Mouse (Mus musculus): ENCODE data around the gene Dlgap3. TPM values are rescaled to one million over a fixed set of nuclear protein-coding genes. Genes with fewer than 3 reads are reported as not detected.

Dlgap3 gene
- polyA plus RNA-seq, 2 experiments from 2014 or later: not detected

DNA sequence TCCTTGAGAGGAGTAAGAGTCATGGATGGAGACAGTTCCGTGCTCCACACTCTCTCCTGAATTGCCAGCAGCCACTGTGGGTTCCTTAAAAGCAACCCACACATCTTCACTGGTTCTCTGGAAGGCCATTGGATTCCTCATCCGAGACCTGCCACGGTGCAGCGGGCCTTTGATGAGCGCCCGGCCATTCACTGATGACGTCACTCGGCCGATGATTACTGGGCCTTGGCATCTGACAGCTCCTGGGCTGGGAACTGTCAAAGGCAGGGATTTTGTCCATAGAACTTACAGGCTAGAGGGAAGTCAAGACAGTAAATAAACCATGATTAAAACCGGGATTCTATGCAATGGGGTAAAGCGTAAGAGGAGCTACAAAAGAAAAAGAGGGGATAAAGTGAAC, 48.0 kb downstream of the Dlgap3 start:
- no peak for ATAC-seq

- no peak for ATAC-seq
These were observed 54.3 kb downstream of the Dlgap3 start for GRCm38 (mm10) chr4:127223291-127223690.

GRCm38 (mm10) chr4:127223755-127224154, 54.8 kb downstream of the Dlgap3 start:
- no peak for ATAC-seq

GRCm38 (mm10) chr4:127224444-127225100, 55.6 kb downstream of the Dlgap3 start:
- ATAC-seq: no peak

- ATAC-seq: no peak
These were observed 57.1 kb downstream of the Dlgap3 start for GRCm38 (mm10) chr4:127226067-127226466.

DNA sequence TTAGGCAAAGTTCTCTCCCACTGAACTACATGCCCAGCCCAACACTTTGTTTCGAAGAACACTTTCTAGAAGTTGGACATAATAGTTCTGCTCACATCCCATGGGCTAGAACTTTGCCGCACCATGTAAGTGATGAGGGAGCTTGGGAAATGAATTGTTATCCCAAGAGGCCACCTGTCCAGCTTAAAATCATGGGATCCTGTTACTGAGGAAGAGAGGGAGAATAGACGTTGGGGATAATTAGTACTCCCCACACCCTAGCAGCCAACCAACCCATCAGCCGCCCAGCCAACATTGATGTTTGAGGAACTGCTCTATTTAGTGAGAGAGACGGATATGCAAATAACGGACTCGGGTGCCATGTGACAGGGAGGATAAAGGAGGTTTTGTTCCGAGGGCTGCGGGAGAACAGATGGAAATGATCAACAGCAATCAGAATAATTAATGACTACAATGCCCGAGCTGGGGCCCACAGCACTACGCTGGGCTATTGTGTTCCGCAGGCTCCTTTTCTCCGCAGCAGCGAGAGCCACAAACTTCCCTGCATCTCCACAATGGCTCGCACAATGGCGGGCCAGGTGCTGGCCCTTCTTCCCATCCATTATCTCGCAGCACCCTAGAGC, 58.2 kb downstream of the Dlgap3 start:
- no peak for ATAC-seq

DNA sequence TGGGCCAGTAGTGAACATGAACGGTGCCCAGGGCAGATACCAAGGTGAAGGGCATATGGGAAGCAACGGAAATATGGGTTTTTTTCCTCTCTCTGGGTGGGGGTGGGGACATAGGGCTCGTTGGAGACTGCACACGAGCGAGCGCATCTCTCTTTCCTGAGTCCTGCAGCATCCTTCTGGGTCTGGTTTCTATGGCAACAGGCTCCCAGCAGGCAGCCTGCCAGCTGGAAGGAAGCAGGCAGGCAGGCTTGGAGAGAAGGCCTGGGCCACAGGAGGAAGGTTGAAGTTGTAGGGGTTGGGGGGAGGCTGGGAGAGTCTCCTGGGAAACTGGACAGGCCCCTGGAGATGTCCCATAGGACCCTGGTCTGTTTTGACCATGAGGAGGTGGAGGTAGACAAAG, 63.0 kb downstream of the Dlgap3 start:
- no peak for ATAC-seq

DNA sequence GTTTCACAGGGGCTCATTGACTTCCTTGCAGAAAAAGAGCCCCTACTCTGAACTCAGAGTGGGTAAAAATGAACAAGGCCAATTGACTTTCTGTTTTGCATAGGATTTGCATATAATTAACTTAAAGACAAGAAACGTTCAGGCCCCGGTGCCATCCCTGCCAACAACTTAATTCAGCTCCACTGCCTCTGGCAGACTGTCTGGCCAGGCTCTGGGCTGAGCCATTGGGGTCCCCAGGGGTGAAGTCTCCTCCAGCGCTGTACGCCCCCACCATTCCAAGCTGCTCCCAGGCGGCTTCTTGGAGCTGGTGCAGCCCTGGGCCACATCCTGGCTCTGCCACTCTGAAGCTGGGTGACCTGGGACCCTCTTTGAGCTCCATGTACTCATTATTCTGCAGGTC, 63.5 kb downstream of the Dlgap3 start:
- no peak for ATAC-seq

GRCm38 (mm10) chr4:127233416-127234125, 64.6 kb downstream of the Dlgap3 start:
- ATAC-seq: no peak

- peak; percentile 91 for ATAC-seq
These were observed 66.9 kb downstream of the Dlgap3 start for GRCm38 (mm10) chr4:127235742-127236487.

- ATAC-seq: no peak
These were observed 67.6 kb downstream of the Dlgap3 start for GRCm38 (mm10) chr4:127236631-127237030.

- ATAC-seq: no peak
These were observed 68.3 kb downstream of the Dlgap3 start for GRCm38 (mm10) chr4:127237271-127237670.

DNA sequence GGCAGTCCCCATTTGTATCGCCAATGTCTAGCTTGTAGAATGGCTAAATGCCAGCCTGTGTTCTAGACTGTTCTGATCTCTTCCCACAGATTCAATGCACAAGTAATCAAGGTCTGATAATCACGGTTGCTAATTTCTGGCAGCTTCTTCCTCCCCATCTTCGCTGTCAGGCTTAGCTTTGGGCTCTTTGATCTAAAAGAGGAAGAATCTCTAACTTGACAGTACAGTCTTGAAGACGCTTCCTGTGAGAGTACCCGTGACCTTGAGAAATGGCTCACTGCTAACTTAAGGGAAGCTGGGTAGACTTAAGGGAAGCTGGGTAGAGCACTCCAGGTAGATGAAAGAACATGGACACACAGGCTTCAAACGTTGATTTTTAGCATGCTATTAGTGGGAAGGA, 73.7 kb downstream of the Dlgap3 start:
- ATAC-seq: peak; percentile 29

GRCm38 (mm10) chr4:127243552-127243951, 74.5 kb downstream of the Dlgap3 start, which contains the start of gene Smim12:
Smim12 (plus strand) TSS chr4:127243784.
- peak; percentile 99 for ATAC-seq

- ATAC-seq: peak; percentile 14
These were observed 74.9 kb downstream of the Dlgap3 start for GRCm38 (mm10) chr4:127243953-127244352.

DNA sequence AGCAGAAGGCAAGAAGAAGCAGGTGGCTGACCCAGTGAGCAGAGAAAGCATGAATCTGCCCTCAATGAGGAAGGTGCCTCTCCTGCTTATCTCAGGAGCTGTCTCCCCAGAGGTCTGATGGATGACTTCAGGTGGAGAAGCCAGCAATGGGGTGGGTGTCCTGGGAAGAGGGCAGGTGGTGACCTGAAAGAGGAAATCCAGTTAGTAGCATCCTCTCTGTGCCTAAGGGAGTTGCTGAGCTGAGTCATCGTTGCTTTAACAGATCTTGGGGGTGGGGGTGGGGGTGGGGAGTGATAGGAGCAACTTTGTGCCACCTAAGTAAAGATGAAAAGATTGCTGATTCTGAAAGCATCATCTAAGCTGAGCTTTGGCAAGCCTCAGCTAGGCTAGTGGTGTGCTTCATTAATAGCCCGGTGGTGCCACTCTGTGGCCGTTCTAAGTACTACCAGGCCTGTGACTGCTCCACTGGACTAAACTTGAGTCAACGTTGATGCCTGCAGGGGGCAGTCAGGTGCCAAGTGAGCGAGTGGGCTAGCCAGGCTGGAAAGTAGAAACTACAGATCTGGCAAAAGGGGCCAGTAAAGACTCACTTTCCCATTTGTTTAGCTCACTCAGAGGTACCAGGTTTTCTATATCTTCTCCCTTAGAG, 80.8 kb downstream of the Dlgap3 start:
- peak; percentile 100 for ATAC-seq

DNA sequence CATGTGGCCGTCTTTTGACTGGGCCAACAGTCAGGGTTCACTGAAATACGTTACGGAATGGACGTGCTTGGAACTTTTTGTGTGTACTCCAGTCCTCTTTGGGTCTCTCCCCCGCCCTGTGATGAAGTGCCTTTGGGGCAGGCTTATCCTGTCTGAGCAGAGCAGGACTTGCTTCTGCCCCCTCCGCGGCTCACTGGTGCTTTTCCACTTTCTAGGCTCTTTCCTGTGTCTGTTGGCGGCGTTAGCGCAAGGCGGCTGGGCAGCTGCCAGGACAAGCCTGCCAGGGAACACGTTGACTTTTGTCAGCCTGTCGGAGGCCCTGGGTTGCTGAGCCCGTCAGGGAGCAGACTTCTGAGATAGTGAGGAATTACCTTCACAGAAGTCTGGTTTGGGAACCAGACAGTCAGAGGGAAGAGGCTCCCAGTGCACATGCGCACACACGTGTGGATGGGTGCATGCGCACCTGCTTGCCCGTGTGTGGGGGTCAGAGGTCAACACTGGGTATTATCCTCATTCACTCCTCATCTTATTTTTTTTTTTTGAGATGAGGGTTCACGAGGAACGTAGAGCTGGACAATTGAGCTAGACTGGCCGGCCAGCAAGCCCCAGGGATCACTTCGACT, 83.1 kb downstream of the Dlgap3 start:
- no peak for ATAC-seq

DNA sequence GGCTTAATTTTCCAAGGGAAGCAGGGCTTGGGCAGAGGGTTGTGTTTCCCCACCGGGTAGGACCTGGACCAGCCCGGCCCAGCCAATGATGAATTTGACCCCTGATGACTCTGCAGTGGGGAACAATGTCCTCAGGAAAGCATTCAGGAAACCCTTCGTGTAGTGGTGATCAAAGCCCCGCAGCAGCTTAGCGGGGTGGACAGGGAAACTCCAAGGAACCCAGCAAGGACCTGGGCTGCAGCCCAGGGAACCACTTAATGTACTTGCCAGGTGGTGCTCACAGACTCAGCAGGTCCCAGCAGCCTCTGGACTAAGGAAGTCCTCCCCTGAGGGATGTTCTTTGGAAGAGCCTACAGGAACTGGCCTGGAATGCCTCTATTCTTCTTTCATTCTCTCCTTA, 87.7 kb downstream of the Dlgap3 start:
- ATAC-seq: no peak

- ATAC-seq: no peak
These were observed 89.3 kb downstream of the Dlgap3 start for GRCm38 (mm10) chr4:127258186-127258897.

GRCm38 (mm10) chr4:127261601-127262000, 92.6 kb downstream of the Dlgap3 start:
- no peak for ATAC-seq

DNA sequence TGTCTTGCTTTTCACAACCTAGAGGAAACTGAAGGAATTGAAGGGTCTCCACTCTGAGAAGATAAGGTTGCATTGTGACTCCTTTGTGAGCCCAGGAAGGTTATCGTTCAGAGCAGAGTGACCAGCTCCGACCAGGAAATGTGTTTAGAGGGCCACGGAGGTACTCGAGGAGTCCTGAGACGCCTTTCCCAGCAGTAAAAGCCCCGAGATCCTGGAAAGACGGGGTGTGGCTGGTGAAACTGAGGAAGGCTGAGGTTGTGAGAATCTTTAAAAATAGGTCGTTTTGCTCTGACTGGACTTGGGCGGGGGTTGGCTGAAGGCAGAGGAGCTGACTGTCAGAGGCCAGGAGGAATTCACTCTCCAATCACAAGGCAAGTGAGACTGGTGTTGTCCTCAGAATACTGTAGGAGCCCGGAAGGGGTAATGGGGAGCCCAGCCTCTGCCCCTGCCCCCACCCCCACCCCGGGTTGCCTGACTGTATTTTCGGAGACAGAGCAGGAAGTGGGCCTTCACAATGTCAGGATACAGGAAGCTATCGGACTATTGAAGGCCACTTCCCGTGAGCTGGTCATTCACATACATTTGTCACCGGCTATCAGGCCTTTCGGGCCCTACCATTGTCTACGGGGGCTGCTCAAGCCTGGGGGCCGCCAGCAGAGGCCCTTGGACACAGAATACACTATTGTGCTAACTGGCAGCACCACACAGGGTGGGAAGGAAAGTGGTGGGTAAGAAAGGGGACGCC, 94.6 kb downstream of the Dlgap3 start:
- ATAC-seq: no peak
